Mouse (Mus musculus): ENCODE data around the gene 4930562C15Rik. TPM values are rescaled to one million over a fixed set of nuclear protein-coding genes. Genes with fewer than 3 reads are reported as not detected.
A peak's percentile ranks its signal among the peaks of the same experiment; 100 is the strongest.

Gene 4930562C15Rik
- polyA plus RNA-seq, 1 experiment: 0.14 TPM

DNA sequence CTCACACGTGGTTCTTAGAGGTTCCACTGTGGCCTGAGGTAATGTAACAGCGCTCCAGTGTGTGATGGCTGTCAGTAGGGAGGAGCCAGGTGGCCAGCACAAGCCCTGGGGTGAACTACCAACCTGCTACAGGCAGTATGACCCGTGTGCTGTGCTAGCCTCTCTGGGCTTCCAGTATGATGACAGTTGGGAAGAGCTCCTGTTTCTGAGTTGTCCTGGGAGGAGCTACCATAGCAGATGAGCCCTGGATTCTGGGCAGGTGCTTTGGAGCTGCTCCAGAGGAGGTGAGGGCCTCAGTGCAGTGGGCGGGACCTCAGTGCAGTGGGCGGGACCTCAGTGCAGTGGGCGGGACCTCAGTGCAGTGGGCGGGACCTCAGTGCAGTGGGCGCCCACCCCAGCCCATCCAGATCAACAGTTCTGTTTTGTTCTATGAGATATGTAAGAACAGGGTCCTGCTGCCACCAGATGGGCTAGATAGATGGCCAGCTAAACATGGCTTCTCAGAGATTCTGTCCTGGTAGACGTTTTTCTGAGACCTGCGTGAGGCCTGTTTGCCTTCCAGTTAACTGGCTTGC is 76.9 kb downstream of the 4930562C15Rik start:
- H3K79me2 ChIP-seq (ENCODE audit: control insufficient read depth, insufficient read depth): no peaks in the 10 kb centered on the region
- no peak overlapping the region for H3ac ChIP-seq (ENCODE audit: control insufficient read depth, insufficient read length, low read depth)
- no peak overlapping the region for H3K4me3 ChIP-seq (ENCODE audit: insufficient read depth, poor library complexity, severe bottlenecking)
- peaks cover 23% of the 10 kb centered on the region for H3K36me3 ChIP-seq (ENCODE audit: control insufficient read depth, insufficient read depth)
- H3K27me3 ChIP-seq (ENCODE audit: control insufficient read depth, insufficient read depth, insufficient read length): no peaks in the 10 kb centered on the region
- no peaks in the 10 kb centered on the region for H3K79me3 ChIP-seq (ENCODE audit: low read depth)
- TF ChIP-seq MYOD1 (IDR thresholded peaks at IDR 0.05; ENCODE audit: control insufficient read depth, insufficient read length, low read depth) (no peak), CEBPB (IDR thresholded peaks at IDR 0.05; ENCODE audit: low read depth) (no peak), CTCF (IDR thresholded peaks at IDR 0.05; ENCODE audit: control insufficient read depth, insufficient read depth, insufficient read length) (no peak), MYOG (IDR thresholded peaks at IDR 0.05; ENCODE audit: control insufficient read depth, extremely low read depth, insufficient read length) (no peak), FOSL1 (IDR thresholded peaks at IDR 0.05; ENCODE audit: insufficient read depth, low read length, poor library complexity, severe bottlenecking) (no peak), MAX (IDR thresholded peaks at IDR 0.05) (no peak), USF1 (IDR thresholded peaks at IDR 0.05; ENCODE audit: low read depth) (no peak)

DNA sequence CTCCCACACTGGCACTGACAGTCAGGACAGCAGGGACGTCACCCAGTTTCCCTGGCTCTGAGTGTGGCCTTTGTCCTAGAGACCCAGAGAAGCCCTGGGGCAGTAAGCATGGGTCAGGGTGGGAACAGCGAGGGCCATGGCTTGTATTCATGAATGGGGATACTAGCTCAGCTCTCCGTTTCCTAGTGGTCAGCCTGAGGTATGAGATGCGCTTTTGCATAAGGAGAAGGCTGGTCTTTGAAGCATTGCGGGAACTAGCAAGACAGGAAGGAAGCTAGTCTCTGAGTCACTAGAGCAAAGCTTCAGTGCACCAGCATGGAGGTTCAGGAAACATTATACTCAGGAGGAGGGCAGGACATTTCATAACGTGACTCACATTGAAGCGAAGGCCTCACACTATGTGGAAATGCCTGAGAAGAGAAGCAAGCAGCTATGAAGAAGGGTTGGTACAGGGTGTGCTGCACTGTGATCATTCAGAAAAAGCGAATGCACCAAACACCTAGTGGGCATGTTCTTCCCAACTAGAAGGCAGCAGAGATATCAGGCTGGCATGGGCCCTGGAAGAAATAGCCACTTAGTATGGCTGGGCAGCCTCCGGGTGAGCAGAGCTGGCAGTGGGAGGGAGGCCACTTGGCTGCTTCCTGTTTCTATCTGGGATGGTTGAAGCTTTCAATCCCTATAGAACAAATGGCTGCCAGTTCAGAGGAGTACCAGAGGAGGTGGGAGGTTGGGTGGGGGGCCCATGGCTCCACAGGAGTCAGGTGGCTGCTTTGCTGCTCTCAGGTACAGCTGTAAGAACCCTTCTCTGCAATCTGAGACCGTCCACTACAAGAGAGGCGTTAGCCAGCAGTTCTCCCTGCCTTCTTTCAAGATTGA is 77.9 kb downstream of the 4930562C15Rik start:
- Histone ChIP-seq H3ac (ENCODE audit: control insufficient read depth, insufficient read length, low read depth) (peak overlapping the region; percentile 25), H3K4me3 (ENCODE audit: insufficient read depth, poor library complexity, severe bottlenecking) (no peak overlapping the region), H3K36me3 (ENCODE audit: control insufficient read depth, insufficient read depth) (peaks cover 23% of the 10 kb centered on the region), H3K27me3 (ENCODE audit: control insufficient read depth, insufficient read depth, insufficient read length) (no peaks in the 10 kb centered on the region), H3K79me3 (ENCODE audit: low read depth) (no peaks in the 10 kb centered on the region), H3K79me2 (ENCODE audit: control insufficient read depth, insufficient read depth) (no peaks in the 10 kb centered on the region)
- TF ChIP-seq MYOD1 (IDR thresholded peaks at IDR 0.05; ENCODE audit: control insufficient read depth, insufficient read length, low read depth) (no peak), MAX (IDR thresholded peaks at IDR 0.05) (no peak), USF1 (IDR thresholded peaks at IDR 0.05; ENCODE audit: low read depth) (no peak), FOSL1 (IDR thresholded peaks at IDR 0.05; ENCODE audit: insufficient read depth, low read length, poor library complexity, severe bottlenecking) (no peak), CEBPB (IDR thresholded peaks at IDR 0.05; ENCODE audit: low read depth) (no peak), CTCF (IDR thresholded peaks at IDR 0.05; ENCODE audit: control insufficient read depth, insufficient read depth, insufficient read length) (no peak), MYOG (IDR thresholded peaks at IDR 0.05; ENCODE audit: control insufficient read depth, extremely low read depth, insufficient read length) (no peak)

DNA sequence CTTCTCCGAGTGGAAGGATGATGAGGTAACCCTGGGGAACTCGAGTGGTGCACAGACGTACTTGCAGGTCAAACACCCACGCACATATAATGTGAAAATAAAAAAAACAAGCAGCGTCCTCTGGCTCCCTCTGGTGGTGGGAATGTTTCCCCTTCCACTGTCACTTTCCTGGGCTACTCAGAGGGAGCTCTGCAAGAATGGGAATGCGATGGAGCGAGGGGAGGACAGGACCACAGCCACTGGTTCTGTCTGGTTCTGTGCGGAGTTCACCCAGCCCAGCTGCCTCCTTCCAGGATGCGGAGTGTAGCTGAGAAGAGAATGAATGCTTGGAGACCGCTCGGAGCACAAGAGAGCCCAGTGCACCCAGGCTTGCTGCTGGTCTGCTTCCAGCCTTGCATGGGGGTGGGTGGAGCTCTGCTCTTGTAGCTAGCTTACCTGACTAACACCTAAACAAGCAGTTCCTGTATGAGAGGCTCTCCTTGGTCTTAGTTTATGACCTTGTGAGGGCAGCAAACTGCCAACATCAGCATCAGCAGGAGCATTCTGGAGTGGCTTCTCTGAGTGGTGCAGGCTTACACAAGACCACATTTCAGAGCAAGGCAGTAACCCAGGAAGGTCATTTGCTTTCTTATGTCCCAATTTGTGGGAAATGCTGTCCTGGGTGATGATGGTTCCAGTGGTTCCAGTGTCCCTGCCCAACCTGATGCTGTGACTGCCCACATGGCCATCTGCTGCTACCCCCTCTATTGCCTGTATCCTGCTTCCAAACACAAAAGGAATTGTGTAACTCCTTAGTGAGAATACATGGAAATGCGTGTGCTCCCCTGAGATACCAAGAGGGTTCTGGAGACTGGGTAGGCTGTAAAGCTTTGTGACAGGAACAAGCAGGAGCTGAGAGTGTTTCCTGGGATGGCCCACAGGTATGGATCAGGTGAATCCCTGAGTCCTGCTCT is 78.8 kb downstream of the 4930562C15Rik start:
- Histone ChIP-seq H3ac (ENCODE audit: control insufficient read depth, insufficient read length, low read depth) (peak overlapping the region; percentile 25), H3K79me2 (ENCODE audit: control insufficient read depth, insufficient read depth) (no peaks in the 10 kb centered on the region), H3K36me3 (ENCODE audit: control insufficient read depth, insufficient read depth) (peaks cover 17% of the 10 kb centered on the region), H3K27me3 (ENCODE audit: control insufficient read depth, insufficient read depth, insufficient read length) (no peaks in the 10 kb centered on the region), H3K4me3 (ENCODE audit: insufficient read depth, poor library complexity, severe bottlenecking) (no peak overlapping the region), H3K79me3 (ENCODE audit: low read depth) (no peaks in the 10 kb centered on the region)
- TF ChIP-seq MYOG (IDR thresholded peaks at IDR 0.05; ENCODE audit: control insufficient read depth, extremely low read depth, insufficient read length) (no peak), FOSL1 (IDR thresholded peaks at IDR 0.05; ENCODE audit: insufficient read depth, low read length, poor library complexity, severe bottlenecking) (no peak), CTCF (IDR thresholded peaks at IDR 0.05; ENCODE audit: control insufficient read depth, insufficient read depth, insufficient read length) (peak; percentile 71), CEBPB (IDR thresholded peaks at IDR 0.05; ENCODE audit: low read depth) (no peak)

DNA sequence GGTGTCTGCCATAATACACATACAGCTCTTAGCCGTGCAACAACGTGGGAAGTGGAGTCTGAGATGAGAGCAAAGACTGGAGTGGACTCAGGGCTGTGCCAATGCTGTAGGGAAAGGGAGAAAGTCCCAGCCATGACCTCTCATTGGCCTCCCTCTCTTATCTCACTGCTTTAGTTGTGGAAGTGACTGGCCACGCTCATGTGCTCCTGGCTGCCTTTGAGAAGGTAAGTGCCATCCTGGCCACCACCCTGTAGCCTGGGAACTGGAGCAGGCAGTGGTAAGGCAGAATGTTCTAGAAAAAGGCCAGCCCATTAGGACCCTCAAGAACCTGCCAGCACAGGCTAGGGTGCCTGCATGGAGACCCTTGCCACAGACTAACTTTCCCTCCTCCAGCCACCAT is 80.7 kb downstream of the 4930562C15Rik start:
- H3K79me2 ChIP-seq (ENCODE audit: control insufficient read depth, insufficient read depth): no peaks in the 10 kb centered on the region
- peaks cover 9% of the 10 kb centered on the region for H3K36me3 ChIP-seq (ENCODE audit: control insufficient read depth, insufficient read depth)
- no peak for TF ChIP-seq MAX (IDR thresholded peaks at IDR 0.05)
- TF ChIP-seq CTCF (IDR thresholded peaks at IDR 0.05; ENCODE audit: control insufficient read depth, insufficient read depth, insufficient read length): no peak
- TF ChIP-seq MYOG (IDR thresholded peaks at IDR 0.05; ENCODE audit: control insufficient read depth, extremely low read depth, insufficient read length): no peak
- no peak for TF ChIP-seq MYOD1 (IDR thresholded peaks at IDR 0.05; ENCODE audit: control insufficient read depth, insufficient read length, low read depth)
- TF ChIP-seq FOSL1 (IDR thresholded peaks at IDR 0.05; ENCODE audit: insufficient read depth, low read length, poor library complexity, severe bottlenecking): no peak
- no peaks in the 10 kb centered on the region for H3K79me3 ChIP-seq (ENCODE audit: low read depth)
- H3K27me3 ChIP-seq (ENCODE audit: control insufficient read depth, insufficient read depth, insufficient read length): no peaks in the 10 kb centered on the region
- H3ac ChIP-seq (ENCODE audit: control insufficient read depth, insufficient read length, low read depth): no peak overlapping the region
- no peak overlapping the region for H3K4me3 ChIP-seq (ENCODE audit: insufficient read depth, poor library complexity, severe bottlenecking)

DNA sequence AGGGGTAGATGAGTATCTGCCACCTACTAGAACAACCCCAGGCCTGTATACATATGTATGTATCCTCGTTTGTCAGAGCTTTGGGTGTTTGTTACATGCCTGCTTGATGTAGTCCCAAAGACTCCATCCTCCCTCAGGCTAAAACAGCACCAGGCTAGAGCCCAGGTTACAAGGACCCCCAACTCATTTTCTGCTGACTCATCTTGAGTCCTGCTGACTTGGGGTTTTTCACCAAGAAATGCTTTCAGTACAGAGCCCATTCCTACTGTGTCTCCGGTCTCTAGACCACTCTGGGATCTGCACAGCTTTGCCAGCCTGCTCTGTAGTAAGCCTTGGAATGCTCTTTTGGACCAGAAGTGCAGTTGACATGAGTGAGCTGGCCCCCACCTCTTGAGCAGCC is 81.4 kb downstream of the 4930562C15Rik start:
- Histone ChIP-seq H3K27me3 (ENCODE audit: control insufficient read depth, insufficient read depth, insufficient read length) (no peaks in the 10 kb centered on the region), H3K4me3 (ENCODE audit: insufficient read depth, poor library complexity, severe bottlenecking) (no peak overlapping the region), H3K79me2 (ENCODE audit: control insufficient read depth, insufficient read depth) (no peaks in the 10 kb centered on the region), H3ac (ENCODE audit: control insufficient read depth, insufficient read length, low read depth) (no peak overlapping the region), H3K36me3 (ENCODE audit: control insufficient read depth, insufficient read depth) (peaks cover 4% of the 10 kb centered on the region), H3K79me3 (ENCODE audit: low read depth) (no peaks in the 10 kb centered on the region)
- TF ChIP-seq MYOG (IDR thresholded peaks at IDR 0.05; ENCODE audit: control insufficient read depth, extremely low read depth, insufficient read length) (no peak), CTCF (IDR thresholded peaks at IDR 0.05; ENCODE audit: control insufficient read depth, insufficient read depth, insufficient read length) (no peak)

Other genes starting within 250 kb of the 4930562C15Rik start
- gene Glis2, start 240.7 kb upstream of the 4930562C15Rik start, polyA plus RNA-seq (2012; fragmentation: generic; extraction: Trizol): 23.6 TPM
- 94.8 TPM for gene Pam16, start 210.4 kb upstream of the 4930562C15Rik start, polyA plus RNA-seq (2012; fragmentation: generic; extraction: Trizol)
- 49.6 TPM for gene Vasn, start 195.5 kb upstream of the 4930562C15Rik start, polyA plus RNA-seq (2012; fragmentation: generic; extraction: Trizol)
- gene Dnaja3, start 195.4 kb upstream of the 4930562C15Rik start, polyA plus RNA-seq (2012; fragmentation: generic; extraction: Trizol): 33.0 TPM
- gene Coro7, start 155.6 kb upstream of the 4930562C15Rik start, polyA plus RNA-seq (2012; fragmentation: generic; extraction: Trizol): 6.0 TPM
- 45.1 TPM for gene Nmral1, start 116.1 kb upstream of the 4930562C15Rik start, polyA plus RNA-seq (2012; fragmentation: generic; extraction: Trizol)
- gene Hmox2, start 109.1 kb upstream of the 4930562C15Rik start, polyA plus RNA-seq (2012; fragmentation: generic; extraction: Trizol): 42.6 TPM
- 22.0 TPM for gene Cdip1, start 45.1 kb upstream of the 4930562C15Rik start, polyA plus RNA-seq (2012; fragmentation: generic; extraction: Trizol)
- gene Ubald1, start 44.9 kb downstream of the 4930562C15Rik start, polyA plus RNA-seq (2012; fragmentation: generic; extraction: Trizol): 63.2 TPM
- gene Mgrn1, start 50.8 kb downstream of the 4930562C15Rik start, polyA plus RNA-seq (2012; fragmentation: generic; extraction: Trizol): 50.3 TPM
- gene Nudt16l1, start 103.3 kb downstream of the 4930562C15Rik start, polyA plus RNA-seq (2012; fragmentation: generic; extraction: Trizol): 59.6 TPM
- gene Anks3, start 128.8 kb downstream of the 4930562C15Rik start, polyA plus RNA-seq (2012; fragmentation: generic; extraction: Trizol): 20.9 TPM
- not detected for gene Sept12, start 162.4 kb downstream of the 4930562C15Rik start, polyA plus RNA-seq (2012; fragmentation: generic; extraction: Trizol)
- not detected for gene Smim22, start 171.9 kb downstream of the 4930562C15Rik start, polyA plus RNA-seq (2012; fragmentation: generic; extraction: Trizol)
- 16.7 TPM for gene Rogdi, start 178.1 kb downstream of the 4930562C15Rik start, polyA plus RNA-seq (2012; fragmentation: generic; extraction: Trizol)
- 47.6 TPM for gene Glyr1, start 214.4 kb downstream of the 4930562C15Rik start, polyA plus RNA-seq (2012; fragmentation: generic; extraction: Trizol)
- 13.8 TPM for gene Ubn1, start 214.6 kb downstream of the 4930562C15Rik start, polyA plus RNA-seq (2012; fragmentation: generic; extraction: Trizol)

Measured in C2C12 (cell line).